Mouse (Mus musculus) 416B (cell line): ENCODE results near the gene Tsacc.
A peak's percentile ranks its signal among the peaks of the same experiment; 100 is the strongest.
"Not testable (repeated sequence)": the region's sequence is repeated elsewhere in the genome, so short reads cannot be mapped to it uniquely, and the experiment has no call there.

Source experiments
- DNase-seq: peaks from one replicate; pipeline ENCODE4 v3.0.0; 2011; ENCODE audit warnings: low read depth

The Tsacc gene

GRCm38 (mm10) chr3:88284815-88285564 is 11.8 kb downstream of the Tsacc start:
- not testable (repeated sequence) for DNase-seq

GRCm38 (mm10) chr3:88281141-88281916 is 15.5 kb downstream of the Tsacc start:
- not testable (repeated sequence) for DNase-seq

- no peak for DNase-seq
Measured at GRCm38 (mm10) chr3:88280035-88280434, 16.8 kb downstream of the Tsacc start.

GRCm38 (mm10) chr3:88276529-88277143 is 20.2 kb downstream of the Tsacc start:
- peak; percentile 36 for DNase-seq

GRCm38 (mm10) chr3:88276121-88276520 is 20.7 kb downstream of the Tsacc start:
- DNase-seq, result no peak

GRCm38 (mm10) chr3:88274002-88274401 is 22.8 kb downstream of the Tsacc start:
- DNase-seq, result no peak

GRCm38 (mm10) chr3:88271859-88272258 is 24.9 kb downstream of the Tsacc start:
- DNase-seq, result no peak

- DNase-seq, result not testable (repeated sequence)
Measured at GRCm38 (mm10) chr3:88271298-88271697, 25.5 kb downstream of the Tsacc start.

- no peak for DNase-seq
Measured at GRCm38 (mm10) chr3:88268991-88269390, 27.8 kb downstream of the Tsacc start.

GRCm38 (mm10) chr3:88268014-88268413 is 28.8 kb downstream of the Tsacc start:
- DNase-seq, result not testable (repeated sequence)

- no peak for DNase-seq
Measured at GRCm38 (mm10) chr3:88262346-88262745, 34.5 kb downstream of the Tsacc start.

GRCm38 (mm10) chr3:88256382-88256781 is 40.4 kb downstream of the Tsacc start:
- no peak for DNase-seq

- no peak for DNase-seq
Measured at GRCm38 (mm10) chr3:88255950-88256349, 40.8 kb downstream of the Tsacc start.

GRCm38 (mm10) chr3:88254268-88254926 is 42.4 kb downstream of the Tsacc start, which contains the start of gene Rhbg:
Gene Rhbg, minus strand, starts transcription at chr3:88254709.
- no peak for DNase-seq

- no peak for DNase-seq
Measured at GRCm38 (mm10) chr3:88252739-88253138, 44.1 kb downstream of the Tsacc start.

GRCm38 (mm10) chr3:88248406-88248805 is 48.4 kb downstream of the Tsacc start:
- no peak for DNase-seq

- DNase-seq, result no peak
Measured at GRCm38 (mm10) chr3:88247666-88248065, 49.1 kb downstream of the Tsacc start.

- DNase-seq, result peak; percentile 75
Measured at GRCm38 (mm10) chr3:88245811-88246210, 51.0 kb downstream of the Tsacc start.

GRCm38 (mm10) chr3:88244071-88244470 is 52.7 kb downstream of the Tsacc start:
- DNase-seq, result peak; percentile 52

GRCm38 (mm10) chr3:88242531-88242930 is 54.3 kb downstream of the Tsacc start:
- peak; percentile 67 for DNase-seq

GRCm38 (mm10) chr3:88241045-88241786 is 55.6 kb downstream of the Tsacc start:
- no peak for DNase-seq
